Mouse (Mus musculus) ES-Bruce4 (cell line): ENCODE measurements at regions not wholly inside any gene's neighbourhood (a gene's known extent, or its start where the extent isn't known, plus 50 kb on each side); places are given as distances from the start of the nearest gene placed in this dataset.

Source experiments
- H3K27ac ChIP-seq: 2 replicates; pipeline ENCODE4 v1.5.1; 2012; ENCODE audit warnings: low read length, inconsistent platforms; ENCODE audit not compliant: insufficient read depth
- H3K27me3 ChIP-seq: 2 replicates; pipeline ENCODE4 v1.6.1; 2012; ENCODE audit warnings: mild to moderate bottlenecking, low read length, inconsistent platforms; ENCODE audit not compliant: control insufficient read depth, poor library complexity, insufficient read depth, severe bottlenecking
- H3K36me3 ChIP-seq: 2 replicates; pipeline ENCODE4 v1.6.1; 2012; ENCODE audit warnings: inconsistent platforms, mild to moderate bottlenecking, low read length, moderate library complexity; ENCODE audit not compliant: control insufficient read depth, poor library complexity, insufficient read depth, severe bottlenecking
- H3K4me1 ChIP-seq: one replicate; pipeline ENCODE4 v1.8.1; 2011; ENCODE audit warnings: low read length; ENCODE audit not compliant: control insufficient read depth, insufficient read depth
- H3K4me3 ChIP-seq: 2 replicates; pipeline ENCODE4 v1.5.1; 2011; ENCODE audit warnings: low read depth, mild to moderate bottlenecking, low read length
- H3K9ac ChIP-seq: 2 replicates; pipeline ENCODE4 v1.6.1; 2012; ENCODE audit warnings: low read depth, mild to moderate bottlenecking, inconsistent platforms; ENCODE audit not compliant: poor library complexity, severe bottlenecking
- H3K9me3 ChIP-seq: replicated peaks from 2 replicates; pipeline ENCODE4 v1.6.1; 2012; ENCODE audit warnings: mild to moderate bottlenecking, low read length, inconsistent platforms; ENCODE audit not compliant: control insufficient read depth, poor library complexity, insufficient read depth, severe bottlenecking
- CTCF ChIP-seq: IDR thresholded peaks from one replicate; pipeline ENCODE4 v1.8.1; 2011; ENCODE audit warnings: low read depth, low read length
- EP300 ChIP-seq: IDR thresholded peaks from 2 replicates; pipeline ENCODE4 v1.6.1; 2011; ENCODE audit warnings: low read depth, low read length; ENCODE audit not compliant: insufficient read depth
- POLR2A ChIP-seq: IDR thresholded peaks from one replicate; pipeline ENCODE4 v1.8.1; 2011; ENCODE audit warnings: low read length; ENCODE audit not compliant: insufficient read depth

GRCm38 (mm10) chr4:84150698-84151097 lies 524.4 kb downstream of the Bnc2 start:
- Histone ChIP-seq H3K9ac (no peak overlapping the region), H3K27me3 (no peaks in the 10 kb centered on the region), H3K27ac (no peak overlapping the region), H3K9me3 (no peaks in the 10 kb centered on the region), H3K36me3 (no peaks in the 10 kb centered on the region), H3K4me3 (no peak overlapping the region), H3K4me1 (no peaks in the 10 kb centered on the region)
- TF ChIP-seq POLR2A = no peak
- no peak for TF ChIP-seq EP300
- no peak for TF ChIP-seq CTCF

GRCm38 (mm10) chr4:84151247-84151646 lies 523.8 kb downstream of the Bnc2 start:
- no peak overlapping the region for H3K9ac ChIP-seq
- H3K4me3 ChIP-seq = no peak overlapping the region
- H3K36me3 ChIP-seq = no peaks in the 10 kb centered on the region
- no peaks in the 10 kb centered on the region for H3K4me1 ChIP-seq
- no peaks in the 10 kb centered on the region for H3K27me3 ChIP-seq
- no peaks in the 10 kb centered on the region for H3K9me3 ChIP-seq
- TF ChIP-seq EP300 = no peak
- TF ChIP-seq POLR2A = no peak
- no peak for TF ChIP-seq CTCF
- no peak overlapping the region for H3K27ac ChIP-seq

DNA sequence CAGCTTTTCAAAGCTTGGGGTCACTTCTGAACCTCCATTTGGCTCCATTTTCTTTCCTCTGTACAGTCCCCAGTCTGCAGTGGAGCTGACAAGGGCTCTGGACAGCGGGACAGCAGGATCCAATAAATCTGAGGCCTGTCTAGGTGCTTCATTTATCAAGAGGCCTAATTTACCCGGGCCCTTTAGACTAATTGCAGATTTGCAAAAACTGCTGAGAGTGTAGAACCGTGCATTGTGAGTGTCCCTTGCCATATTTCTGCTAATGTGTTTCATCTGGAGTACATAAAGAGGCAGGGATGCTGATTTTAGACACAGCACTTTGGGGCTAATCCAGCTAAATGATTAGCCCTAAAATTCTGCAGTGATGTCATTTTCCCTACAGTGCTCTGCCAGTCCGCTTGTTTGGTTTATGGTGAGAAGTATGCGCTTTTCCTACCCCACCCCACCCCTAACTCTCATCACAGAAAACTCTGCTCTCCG lies 523.1 kb downstream of the Bnc2 start:
- H3K27me3 ChIP-seq = no peaks in the 10 kb centered on the region
- H3K9me3 ChIP-seq = no peaks in the 10 kb centered on the region
- H3K27ac ChIP-seq = no peak overlapping the region
- no peak overlapping the region for H3K9ac ChIP-seq
- no peak overlapping the region for H3K4me3 ChIP-seq
- TF ChIP-seq POLR2A = no peak
- TF ChIP-seq CTCF = no peak
- no peak for TF ChIP-seq EP300
- no peaks in the 10 kb centered on the region for H3K36me3 ChIP-seq
- H3K4me1 ChIP-seq = no peaks in the 10 kb centered on the region

GRCm38 (mm10) chr4:84153571-84153970 lies 521.5 kb downstream of the Bnc2 start:
- Histone ChIP-seq H3K9ac (no peak overlapping the region), H3K36me3 (no peaks in the 10 kb centered on the region), H3K9me3 (no peaks in the 10 kb centered on the region), H3K4me3 (no peak overlapping the region), H3K27me3 (no peaks in the 10 kb centered on the region), H3K27ac (no peak overlapping the region), H3K4me1 (no peaks in the 10 kb centered on the region)
- TF ChIP-seq EP300 (no peak), CTCF (no peak), POLR2A (no peak)

DNA sequence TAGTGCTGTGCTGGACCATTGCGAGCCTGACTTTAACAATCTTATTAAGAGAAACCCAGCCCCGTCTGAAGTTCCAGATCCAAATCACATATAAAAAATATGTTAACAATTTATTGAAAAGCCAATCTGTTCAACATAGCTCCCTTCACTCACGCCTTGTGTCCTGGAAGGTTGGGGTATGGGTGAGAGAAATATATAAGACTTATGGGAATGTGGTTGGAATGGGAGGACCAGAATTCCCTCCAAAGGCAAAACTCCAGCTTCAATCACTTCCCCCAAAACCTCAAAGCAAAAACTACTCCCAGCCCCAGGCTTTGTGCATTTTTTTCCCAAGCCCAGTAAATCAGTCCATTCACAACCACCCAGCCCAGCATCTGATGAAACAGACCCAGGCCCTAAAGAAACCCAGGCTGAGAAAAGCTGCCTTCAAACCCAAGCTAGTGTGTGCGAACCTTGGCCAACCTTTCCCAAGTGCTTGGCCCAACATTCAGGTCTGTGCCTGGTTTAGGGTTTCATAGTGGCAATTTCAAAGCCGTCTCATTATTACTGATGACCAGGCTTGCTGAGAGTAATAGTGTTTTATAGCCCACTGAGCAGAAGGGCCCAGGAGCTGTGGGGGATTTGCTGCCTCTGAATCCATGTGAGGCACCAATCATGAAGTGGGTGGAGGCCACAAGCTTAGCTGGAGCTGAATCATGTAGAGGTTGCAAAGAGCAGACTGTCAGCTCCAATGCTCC lies 517.0 kb downstream of the Bnc2 start:
- no peaks in the 10 kb centered on the region for H3K9me3 ChIP-seq
- TF ChIP-seq POLR2A = no peak
- no peak for TF ChIP-seq EP300
- no peak for TF ChIP-seq CTCF
- no peaks in the 10 kb centered on the region for H3K27me3 ChIP-seq
- no peak overlapping the region for H3K9ac ChIP-seq
- no peaks in the 10 kb centered on the region for H3K4me1 ChIP-seq
- H3K27ac ChIP-seq = no peak overlapping the region
- no peaks in the 10 kb centered on the region for H3K36me3 ChIP-seq
- H3K4me3 ChIP-seq = no peak overlapping the region

DNA sequence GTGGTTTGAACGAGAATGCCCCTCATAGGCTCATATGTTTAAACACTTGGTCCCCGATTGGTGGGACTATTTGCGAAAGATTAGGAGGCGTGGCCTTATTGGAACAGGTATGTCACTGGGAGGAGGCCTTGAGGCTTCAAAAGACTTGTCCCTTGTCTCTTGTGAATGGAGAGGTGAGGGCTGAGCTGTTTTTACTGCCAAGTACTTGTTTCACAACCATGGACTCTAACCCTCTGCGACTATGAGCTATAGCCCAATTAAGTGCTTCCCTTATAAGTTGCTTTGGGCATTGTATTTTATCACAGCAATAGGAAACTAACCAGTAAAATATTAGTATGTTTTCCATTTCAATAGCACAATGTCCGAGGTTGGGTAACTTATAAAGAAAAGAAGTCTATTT lies 511.7 kb downstream of the Bnc2 start:
- no peaks in the 10 kb centered on the region for H3K4me1 ChIP-seq
- H3K27me3 ChIP-seq = no peaks in the 10 kb centered on the region
- no peak for TF ChIP-seq POLR2A
- no peak for TF ChIP-seq EP300
- no peak for TF ChIP-seq CTCF
- H3K36me3 ChIP-seq = no peaks in the 10 kb centered on the region
- H3K9ac ChIP-seq = no peak overlapping the region
- H3K9me3 ChIP-seq = no peaks in the 10 kb centered on the region
- H3K4me3 ChIP-seq = no peak overlapping the region
- no peak overlapping the region for H3K27ac ChIP-seq
